Mouse (Mus musculus) midbrain, embryonic 11.5 days (tissue): ENCODE data around the gene Edn2. TPM values are rescaled to one million over a fixed set of nuclear protein-coding genes. Genes with fewer than 3 reads are reported as not detected.

Experiments
- ATAC-seq: fragments of 200-750 bp; cut with Nextera tagmentation; 2 replicates; pipeline ENCODE4 v1.8.0; 2017; ENCODE audit warnings: moderate TSS enrichment, moderate library complexity; ENCODE audit not compliant: low FRiP score
- DNase-seq: peaks from one replicate; pipeline ENCODE4 v3.0.0; 2015; ENCODE audit warnings: low spot score; ENCODE audit errors: missing footprints
- H3K27ac ChIP-seq: fragments of 300-500 bp; sonication (generic); 2 replicates; pipeline ENCODE4 v1.5.1; 2014; ENCODE audit warnings: low read depth, low read length
- H3K27me3 ChIP-seq: fragments of 300-500 bp; sonication (generic); 2 replicates; pipeline ENCODE4 v1.6.1; 2014; ENCODE audit warnings: mild to moderate bottlenecking, low read length, moderate library complexity, mixed read lengths; ENCODE audit not compliant: control insufficient read depth, insufficient read depth
- H3K36me3 ChIP-seq: fragments of 300-500 bp; sonication (generic); 2 replicates; pipeline ENCODE4 v1.6.1; 2014; ENCODE audit warnings: mild to moderate bottlenecking, low read length, moderate library complexity, mixed read lengths; ENCODE audit not compliant: control insufficient read depth, insufficient read depth
- H3K4me1 ChIP-seq: fragments of 300-500 bp; sonication (generic); 2 replicates; pipeline ENCODE4 v1.6.1; 2014; ENCODE audit warnings: low read length; ENCODE audit not compliant: control insufficient read depth, insufficient read depth
- H3K4me2 ChIP-seq: fragments of 300-500 bp; sonication (generic); 2 replicates; pipeline ENCODE4 v1.6.1; 2014; ENCODE audit warnings: mild to moderate bottlenecking, moderate library complexity
- H3K4me3 ChIP-seq: fragments of 300-500 bp; sonication (generic); 2 replicates; pipeline ENCODE4 v1.5.1; 2014; ENCODE audit warnings: low read depth, low read length
- H3K9ac ChIP-seq: fragments of 300-500 bp; sonication (generic); 2 replicates; pipeline ENCODE4 v1.6.1; 2014; ENCODE audit warnings: low read length
- H3K9me3 ChIP-seq: fragments of 300-500 bp; sonication (generic); 2 replicates; pipeline ENCODE4 v1.6.1; 2016; ENCODE audit warnings: low read length; ENCODE audit not compliant: control insufficient read depth
- WGBS: fragments of 180-500 bp; shearing (Covaris S2); extraction: QIAGEN DNeasy Blood & Tissue Kit; methylation state at CpG from one replicate; pipeline ENCODE4 v1.1.7; 2014; 5-methylcytosine and 5-hydroxymethylcytosine counted together
- polyA plus RNA-seq: library from polyadenylated mRNA; unstranded; fragments of >200 nt; fragmentation: Nextera tagmentation; extraction: Ambion mirVana; gene quantifications from 2 replicates; pipeline ENCODE4 v1.2.1, GENCODE M21; 2014

Gene Edn2
- polyA plus RNA-seq, 1 experiment from 2014 or later = not detected

DNA sequence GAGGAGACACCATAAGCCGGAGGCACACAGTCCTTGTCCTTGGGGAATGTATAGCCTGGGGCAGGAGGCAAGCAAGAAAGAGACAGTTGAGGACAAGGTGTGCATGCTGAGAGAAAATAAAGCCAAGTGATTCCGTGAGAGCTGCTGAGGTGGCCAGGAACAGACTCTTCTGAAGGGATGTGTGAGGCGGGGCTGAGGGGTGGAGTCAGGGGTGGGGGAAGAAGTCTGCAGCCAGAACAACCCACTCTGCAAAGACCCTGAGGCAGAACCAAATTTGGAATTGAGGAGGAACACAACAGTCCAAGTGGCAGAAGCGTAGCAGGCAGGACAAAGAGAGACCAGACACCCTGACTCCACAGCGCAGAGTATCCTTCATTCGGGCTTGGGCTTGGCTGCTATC is 51.1 kb downstream of the Edn2 start:
- no peaks in the 10 kb centered on the region for H3K27me3 ChIP-seq
- no peaks in the 10 kb centered on the region for H3K9me3 ChIP-seq
- WGBS = 63% methylated on average over 6 of the region's 6 CpGs
- H3K27ac ChIP-seq = no peak overlapping the region
- H3K9ac ChIP-seq = no peak overlapping the region
- DNase-seq (no peak), ATAC-seq (no peak)
- H3K4me2 ChIP-seq = no peak overlapping the region
- H3K36me3 ChIP-seq = no peaks in the 10 kb centered on the region
- no peaks in the 10 kb centered on the region for H3K4me1 ChIP-seq
- no peak overlapping the region for H3K4me3 ChIP-seq

- no peak for ATAC-seq
- Histone ChIP-seq H3K4me2 (no peak overlapping the region), H3K4me1 (no peaks in the 10 kb centered on the region), H3K27me3 (no peaks in the 10 kb centered on the region), H3K9me3 (no peaks in the 10 kb centered on the region), H3K36me3 (no peaks in the 10 kb centered on the region), H3K27ac (no peak overlapping the region), H3K4me3 (no peak overlapping the region), H3K9ac (no peak overlapping the region)
- WGBS = 45% methylated on average over 3 of the region's 3 CpGs
- no peak for DNase-seq
Measured at GRCm38 (mm10) chr4:120212812-120213211, 51.8 kb downstream of the Edn2 start.

GRCm38 (mm10) chr4:120215915-120216591 is 55.0 kb downstream of the Edn2 start:
- H3K4me1 ChIP-seq = no peaks in the 10 kb centered on the region
- H3K27ac ChIP-seq = no peak overlapping the region
- 28% methylated on average over 10 of the region's 10 CpGs for WGBS
- no peaks in the 10 kb centered on the region for H3K9me3 ChIP-seq
- DNase-seq (peak; percentile 91), ATAC-seq (peak; percentile 59; the same call in 1 of the 2 replicates)
- no peaks in the 10 kb centered on the region for H3K36me3 ChIP-seq
- H3K9ac ChIP-seq = no peak overlapping the region
- H3K27me3 ChIP-seq = no peaks in the 10 kb centered on the region
- no peak overlapping the region for H3K4me3 ChIP-seq
- 0 out of 2 replicates have a peak overlapping the region, but pooled peaks have one; percentile 15 for H3K4me2 ChIP-seq

GRCm38 (mm10) chr4:120216883-120217282 is 55.9 kb downstream of the Edn2 start:
- Histone ChIP-seq H3K9ac (no peak overlapping the region), H3K9me3 (no peaks in the 10 kb centered on the region), H3K4me3 (no peak overlapping the region), H3K27me3 (no peaks in the 10 kb centered on the region), H3K4me2 (no peak overlapping the region), H3K27ac (no peak overlapping the region), H3K36me3 (no peaks in the 10 kb centered on the region), H3K4me1 (no peaks in the 10 kb centered on the region)
- ATAC-seq (no peak), DNase-seq (no peak)

Other genes with a start within 250 kb of the Edn2 start
- not detected in 2 replicates for gene AL607142.1, start 96.2 kb upstream of the Edn2 start, polyA plus RNA-seq
- 0.11 and 0.25 TPM in 2 replicates for gene Foxo6, start 126.1 kb downstream of the Edn2 start, polyA plus RNA-seq
- gene Scmh1, start 244.1 kb downstream of the Edn2 start, polyA plus RNA-seq = 41.1 and 44.8 TPM in 2 replicates